Mouse (Mus musculus) kidney, postnatal 14 days (tissue): Measurements from ENCODE around the gene Tsr1.

ENCODE experiments used
- DNase-seq: peaks from one replicate; pipeline ENCODE4 v3.0.0; 2022; ENCODE audit warnings: mixed read lengths

Tsr1 gene

DNA sequence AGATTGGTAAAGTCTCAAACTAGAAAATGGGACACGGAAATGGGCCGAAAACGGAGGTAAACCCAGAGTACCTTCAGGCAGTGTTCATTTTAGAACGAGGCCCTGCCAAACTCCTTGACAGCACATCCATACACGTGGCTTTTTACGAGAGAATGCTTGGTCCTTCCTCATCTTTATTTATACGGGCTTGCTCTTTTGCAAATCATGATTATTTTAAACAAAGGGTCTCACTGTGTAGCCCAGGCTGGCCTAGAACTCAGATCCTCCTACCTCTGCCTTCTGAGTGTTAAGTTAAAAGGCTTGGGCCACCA is 601 bp downstream of the Tsr1 start:
- DNase-seq: no peak

DNA sequence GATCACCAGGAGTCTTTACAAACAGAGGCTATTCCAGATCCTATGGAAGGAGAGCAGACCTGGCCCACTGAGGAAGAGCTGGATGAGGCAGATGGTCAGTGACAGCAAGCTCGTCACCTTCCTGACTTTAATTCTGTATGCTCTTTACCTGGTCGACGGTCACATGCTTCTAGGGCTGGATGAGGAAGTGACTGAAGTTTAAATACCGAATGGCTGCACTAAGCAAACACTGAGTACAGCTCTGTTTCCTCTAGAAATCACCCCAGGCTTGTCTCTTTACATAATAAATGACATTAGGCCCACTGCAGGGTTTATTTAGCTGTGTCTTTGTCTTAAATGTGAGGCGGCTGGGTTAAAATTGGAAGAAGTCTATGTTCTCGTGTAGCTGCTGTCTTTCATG is 3.7 kb downstream of the Tsr1 start:
- DNase-seq: no peak

DNA sequence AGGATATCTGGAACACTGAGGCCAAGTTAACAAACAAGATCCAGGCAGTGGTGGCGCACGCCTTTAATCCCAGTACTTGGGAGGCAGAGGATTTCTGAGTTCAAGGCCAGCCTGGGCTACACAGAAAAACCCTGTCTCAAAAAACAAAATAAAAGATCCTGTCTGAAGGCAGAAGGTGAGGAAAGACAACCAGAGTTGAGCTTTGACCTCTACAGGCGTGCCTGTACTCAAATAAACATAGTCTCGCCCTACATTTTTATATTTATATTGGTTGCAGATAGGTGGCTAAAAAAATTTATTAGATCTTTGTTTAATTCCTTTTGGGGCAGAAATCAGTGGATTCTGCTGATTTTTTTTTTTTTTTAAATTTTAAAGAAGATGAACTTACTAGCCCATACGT is 4.5 kb downstream of the Tsr1 start:
- no peak for DNase-seq

- no peak for DNase-seq
Observed at GRCm38 (mm10) chr11:74907850-74908249, 10.0 kb downstream of the Tsr1 start.

DNA sequence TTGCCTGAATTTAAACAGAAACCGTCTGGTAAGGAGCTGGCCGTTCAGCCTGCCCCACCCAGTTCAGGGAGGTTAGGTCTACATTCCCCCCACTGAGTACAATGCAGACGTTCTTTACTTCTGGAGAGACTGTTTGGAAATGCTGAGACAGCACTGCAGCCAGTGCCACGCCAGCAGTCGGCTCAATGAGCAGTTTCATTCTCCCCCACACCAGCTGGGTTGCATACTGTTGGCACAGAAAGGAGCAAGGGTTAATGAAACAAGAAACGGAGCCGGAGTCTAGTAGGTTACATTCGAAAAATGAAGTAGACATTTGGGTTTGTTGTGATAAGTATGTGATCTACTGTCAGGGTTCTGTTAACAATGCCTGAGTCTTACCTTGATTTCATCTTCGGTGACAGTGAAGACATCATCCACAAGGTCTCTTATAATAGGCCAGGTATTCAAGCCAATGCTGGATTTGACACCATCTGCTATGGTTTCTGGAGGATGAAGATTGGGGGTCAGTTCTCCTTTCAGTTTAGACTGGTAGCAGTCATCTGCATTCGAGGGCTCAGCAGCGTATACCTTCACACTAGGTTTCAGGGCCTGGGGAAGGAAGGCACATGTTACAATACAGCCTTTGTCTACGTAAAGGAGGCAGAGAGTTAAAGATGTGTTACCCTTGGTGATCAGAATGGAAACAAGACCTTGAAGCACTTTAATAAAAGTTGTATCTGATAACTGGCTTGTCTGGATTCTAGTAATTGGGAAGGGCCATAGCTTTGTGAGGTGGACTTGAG is 10.9 kb downstream of the Tsr1 start:
- peak; percentile 38 for DNase-seq

GRCm38 (mm10) chr11:74909978-74910377 is 12.1 kb downstream of the Tsr1 start:
- no peak for DNase-seq

GRCm38 (mm10) chr11:74912492-74912891 is 14.6 kb downstream of the Tsr1 start:
- DNase-seq: no peak

GRCm38 (mm10) chr11:74919249-74919648 is 21.4 kb downstream of the Tsr1 start:
- DNase-seq: no peak

DNA sequence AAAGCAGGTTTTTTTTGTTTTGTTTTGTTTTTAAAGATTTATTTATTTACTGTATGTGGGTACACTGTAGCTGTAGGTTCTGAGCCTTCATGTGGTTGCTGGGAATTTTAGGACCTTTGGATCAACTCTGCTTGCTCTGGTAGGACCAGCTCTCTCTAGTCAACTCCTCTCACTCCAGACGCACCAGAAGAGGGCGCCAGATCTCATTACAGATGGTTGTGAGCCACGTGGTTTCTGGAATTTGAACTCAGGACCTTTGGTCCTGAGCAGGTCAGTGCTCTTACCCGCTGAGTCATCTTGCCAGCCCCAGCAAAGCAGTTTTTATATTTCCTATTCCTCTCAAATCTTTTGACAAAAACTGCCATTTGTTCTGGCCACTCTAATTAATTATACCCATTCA is 26.3 kb downstream of the Tsr1 start:
- DNase-seq: peak; percentile 71

- DNase-seq: peak; percentile 96
Observed at GRCm38 (mm10) chr11:74925577-74926387, 27.9 kb downstream of the Tsr1 start, which contains the start of the genes Smg6 and Srr. Gene Smg6, plus strand, starts transcription at chr11:74925823. Gene Srr, minus strand, starts transcription at chr11:74925948.

DNA sequence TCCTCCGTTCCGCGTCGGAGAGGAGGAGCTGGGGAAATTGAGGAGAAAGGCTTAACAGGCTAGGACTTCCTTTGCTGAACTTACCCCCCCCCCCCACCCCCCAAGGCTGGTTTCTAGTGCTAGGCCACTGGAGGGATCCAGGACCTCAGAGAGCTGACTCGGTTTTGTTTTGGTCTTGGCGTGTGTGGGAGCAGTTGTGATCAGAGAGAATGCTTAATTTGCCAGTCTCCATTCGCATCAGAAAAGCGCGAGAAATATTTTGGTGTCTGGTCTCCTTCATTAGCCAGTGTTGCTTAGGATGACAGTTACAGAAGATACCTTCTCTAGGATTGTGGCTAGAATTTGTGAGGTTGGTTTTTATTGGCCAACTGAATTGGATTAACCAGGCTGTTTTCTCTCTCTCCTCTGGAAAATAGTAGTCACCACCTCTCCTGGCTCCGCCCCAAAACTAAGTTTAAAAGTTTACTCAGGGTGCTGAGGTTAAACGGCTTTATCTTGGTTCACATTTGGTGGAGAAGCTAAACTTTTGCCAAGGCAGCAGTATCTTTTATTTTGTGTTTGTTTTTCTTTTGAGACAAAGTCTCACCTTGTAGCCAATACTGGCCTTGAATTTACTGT is 28.6 kb downstream of the Tsr1 start:
- peak; percentile 79 for DNase-seq

- DNase-seq: no peak
Observed at GRCm38 (mm10) chr11:74927236-74927725, 29.4 kb downstream of the Tsr1 start.

- no peak for DNase-seq
Observed at GRCm38 (mm10) chr11:74929111-74929510, 31.2 kb downstream of the Tsr1 start.

DNA sequence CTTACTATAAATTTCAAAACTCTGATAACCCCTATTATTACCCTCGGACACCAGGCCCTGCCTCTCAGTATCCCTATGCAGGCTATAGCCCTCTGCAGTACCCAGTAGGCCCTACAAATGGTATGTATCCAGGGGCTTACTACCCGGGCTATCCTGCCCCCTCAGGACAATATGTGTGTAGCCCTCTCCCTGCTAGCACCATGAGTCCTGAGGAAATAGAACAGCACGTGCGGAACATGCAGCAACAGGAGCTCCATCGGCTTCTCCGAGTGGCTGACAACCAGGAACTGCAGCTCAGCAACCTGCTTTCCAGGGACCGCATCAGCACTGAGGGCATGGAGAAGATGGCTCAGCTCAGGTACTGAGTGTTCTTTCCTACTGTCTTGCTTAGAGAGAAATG is 32.5 kb downstream of the Tsr1 start:
- DNase-seq: no peak

GRCm38 (mm10) chr11:74946348-74946747 is 48.5 kb downstream of the Tsr1 start:
- peak; percentile 50 for DNase-seq

DNA sequence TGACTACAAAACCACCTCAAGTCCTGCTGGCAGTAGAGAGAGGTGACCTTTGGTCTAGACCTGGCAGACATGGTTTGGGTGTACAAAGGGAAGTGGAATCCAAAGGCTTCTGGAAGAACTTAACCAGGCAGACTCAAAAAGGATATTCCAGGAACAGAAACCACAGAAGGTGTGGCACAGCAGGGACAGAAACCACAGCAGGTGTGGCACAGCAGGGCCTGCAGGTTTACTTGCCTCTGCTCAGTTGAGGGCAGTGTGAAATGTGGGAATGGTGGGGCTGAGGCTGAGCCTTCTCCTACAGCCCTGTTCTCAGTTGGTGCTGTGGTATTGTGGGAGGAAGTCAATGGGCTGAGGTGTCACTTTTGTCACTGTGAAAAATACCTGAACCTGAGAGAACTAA is 57.0 kb downstream of the Tsr1 start:
- DNase-seq: peak; percentile 30

DNA sequence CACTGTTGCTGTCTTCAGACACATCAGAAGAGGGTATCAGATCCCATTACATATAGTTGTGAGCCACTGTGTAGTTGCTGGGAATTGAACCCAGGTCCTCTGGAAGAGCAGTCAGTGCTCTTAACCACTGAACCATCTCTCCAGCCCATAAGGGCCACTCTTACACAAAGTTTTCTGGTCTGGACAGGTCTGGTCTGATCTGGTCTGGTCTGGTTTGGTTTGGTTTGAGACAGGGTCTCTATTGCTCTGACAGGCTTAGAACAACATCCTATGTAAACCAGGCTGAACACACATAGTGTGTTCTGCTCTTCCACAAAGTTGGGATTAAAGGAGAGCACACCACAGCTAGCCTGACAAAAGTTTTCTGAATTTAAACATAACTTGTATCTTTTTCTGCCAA is 58.1 kb downstream of the Tsr1 start:
- no peak for DNase-seq

GRCm38 (mm10) chr11:74957600-74957999 is 59.7 kb downstream of the Tsr1 start:
- peak; percentile 8 for DNase-seq
